Comparison of ENCODE assay signal across 7 mouse cellular contexts in genomic region chr9:8035546-8035945, GRCm38 (mm10). TPM values are rescaled to one million over a fixed set of nuclear protein-coding genes. Genes with fewer than 3 reads are reported as not detected.
DNase-seq lines count a peak whose midpoint lies in the region; ATAC-seq lines count a peak whose summit lies in the region.

No protein-coding gene starts in this region.

- no peak overlapping the region for H3K27ac ChIP-seq in embryonic facial prominence, embryonic 12.5 days
- H3K27ac ChIP-seq in stomach, embryonic 16.5 days (ENCODE audit: low read length): peak overlapping the region; percentile 6; the same call in 1 of the 2 replicates

- DNase-seq in retina, postnatal 1 day: peak; percentile 8
- no peak for DNase-seq in retina, embryonic 14.5 days (ENCODE audit: low spot score)
- DNase-seq in liver: peak; percentile 20
- no peak for DNase-seq in frontal cortex, adult 2 months (ENCODE audit: extremely low spot score in 1 of 2, low spot score in 1 of 2)

- H3K4me3 ChIP-seq in embryonic facial prominence, embryonic 12.5 days: no peak overlapping the region
- no peak overlapping the region; the same call in 1 of the 2 replicates for H3K4me3 ChIP-seq in stomach, embryonic 16.5 days (replicated peaks; ENCODE audit: low read length)

- H3K36me3 ChIP-seq in embryonic facial prominence, embryonic 12.5 days: no peaks in the 10 kb centered on the region
- H3K36me3 ChIP-seq in stomach, embryonic 16.5 days (ENCODE audit: control insufficient read depth, insufficient read depth, low read length): no peaks in the 10 kb centered on the region

- H3K9ac ChIP-seq in embryonic facial prominence, embryonic 12.5 days: no peak overlapping the region
- H3K9ac ChIP-seq in stomach, embryonic 16.5 days (ENCODE audit: low read length): no peak overlapping the region

- H3K4me1 ChIP-seq in embryonic facial prominence, embryonic 12.5 days: peaks cover 7% of the 10 kb centered on the region; the same call in 1 of the 2 replicates
- H3K4me1 ChIP-seq in stomach, embryonic 16.5 days (ENCODE audit: control insufficient read depth, insufficient read depth, low read length): peaks cover 3% of the 10 kb centered on the region; the same call in 1 of the 2 replicates

- WGBS in embryonic facial prominence, embryonic 12.5 days: 20% methylated on average over 7 of the region's 7 CpGs
- 10% methylated on average over 7 of the region's 7 CpGs for WGBS in stomach, embryonic 16.5 days

- H3K9me3 ChIP-seq in embryonic facial prominence, embryonic 12.5 days: no peaks in the 10 kb centered on the region
- H3K9me3 ChIP-seq in stomach, embryonic 16.5 days (replicated peaks; ENCODE audit: control insufficient read depth, low read length): no peaks in the 10 kb centered on the region

- no peaks in the 10 kb centered on the region for H3K27me3 ChIP-seq in embryonic facial prominence, embryonic 12.5 days
- no peaks in the 10 kb centered on the region for H3K27me3 ChIP-seq in stomach, embryonic 16.5 days (ENCODE audit: control insufficient read depth, insufficient read depth, low read length)

- H3K4me2 ChIP-seq in embryonic facial prominence, embryonic 12.5 days (replicated peaks): 0 out of 2 replicates have a peak overlapping the region, but pooled peaks have one; percentile 0
- H3K4me2 ChIP-seq in stomach, embryonic 16.5 days (ENCODE audit: low read depth, low read length): peak overlapping the region; percentile 17

- 0 out of 2 replicates have a peak, but pooled peaks have one; percentile 24 for ATAC-seq in embryonic facial prominence, embryonic 12.5 days (ENCODE audit: insufficient number of reproducible peaks, insufficient read depth, low FRiP score, low TSS enrichment)
- ATAC-seq in stomach, embryonic 16.5 days (ENCODE audit: insufficient read depth, low FRiP score): peak; percentile 83
- no peak for ATAC-seq in monocyte, adult 5-6 weeks (replicated peaks; ENCODE audit: insufficient number of reproducible peaks, low FRiP score, low TSS enrichment, poor library complexity, severe bottlenecking)

RNA-seq across cellular contexts. Expression of gene Cfap300, which starts 7.1 kb away (rescaled TPM):
- polyA plus RNA-seq in embryonic facial prominence, embryonic 12.5 days (2016; fragmentation: Nextera tagmentation; extraction: Ambion mirVana): 15.5 and 16.8 TPM in 2 replicates
- 8.1 and 8.7 TPM in 2 replicates for polyA plus RNA-seq in stomach, embryonic 16.5 days (2015; fragmentation: Nextera tagmentation; extraction: Ambion mirVana)
- total RNA-seq in monocyte, adult 5-6 weeks (2017): not detected in 3 replicates
- 7.5 and 8.0 TPM in 2 replicates for polyA plus RNA-seq in frontal cortex, adult 2 months (2012; rRNA removed)

RNA-seq across cellular contexts. Expression of gene Yap1, which starts 31.1 kb away (rescaled TPM):
- polyA plus RNA-seq in embryonic facial prominence, embryonic 12.5 days (2016; fragmentation: Nextera tagmentation; extraction: Ambion mirVana): 66.6 and 67.6 TPM in 2 replicates
- 21.3 and 23.8 TPM in 2 replicates for polyA plus RNA-seq in stomach, embryonic 16.5 days (2015; fragmentation: Nextera tagmentation; extraction: Ambion mirVana)
- 0.78 to 2.3 TPM in 2 of 3 replicates, not detected in the other for total RNA-seq in monocyte, adult 5-6 weeks (2017)
- 15.4 and 18.8 TPM in 2 replicates for polyA plus RNA-seq in frontal cortex, adult 2 months (2012; rRNA removed)

Comparison
In these comparisons a context has a peak if more than half of its experiments do, and no peak if none do; other contexts are left out.
1. DNase-seq: peak in retina, postnatal 1 day (single experiment) and liver (single experiment); none in retina, embryonic 14.5 days (single experiment) and frontal cortex, adult 2 months (0 of 2).